Mouse (Mus musculus) CD8-positive naive resting alpha-beta T cell, adult 2 months (primary cell): ENCODE data around the gene Agbl3.

Source experiments
- DNase-seq, 2 experiments: peaks; one replicate each; pipeline ENCODE4 v3.0.0; 2022; ENCODE audit warnings: low read depth in 2 of 2, low spot score in 2 of 2

Agbl3 gene

DNA sequence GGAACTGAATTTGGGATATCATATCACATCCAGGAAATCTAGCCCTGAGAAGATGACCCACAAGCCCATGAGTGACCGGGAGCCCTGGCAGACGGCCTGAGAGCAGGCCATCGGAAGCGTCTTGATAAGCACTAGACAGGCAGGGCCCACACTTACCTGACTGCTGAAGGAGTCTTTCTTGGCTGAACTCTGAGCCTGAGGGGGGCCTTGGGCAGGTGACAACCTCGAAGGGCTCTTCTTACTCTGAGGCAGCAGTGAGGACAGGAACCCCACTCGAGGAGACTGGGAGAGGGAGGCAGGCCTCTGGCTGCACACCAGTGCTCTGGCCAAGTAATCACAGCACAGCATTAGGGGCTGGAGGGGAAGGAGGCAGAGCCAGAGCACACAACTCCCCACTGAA lies 124.1 kb downstream of the Agbl3 start:
- DNase-seq, result no peak

DNA sequence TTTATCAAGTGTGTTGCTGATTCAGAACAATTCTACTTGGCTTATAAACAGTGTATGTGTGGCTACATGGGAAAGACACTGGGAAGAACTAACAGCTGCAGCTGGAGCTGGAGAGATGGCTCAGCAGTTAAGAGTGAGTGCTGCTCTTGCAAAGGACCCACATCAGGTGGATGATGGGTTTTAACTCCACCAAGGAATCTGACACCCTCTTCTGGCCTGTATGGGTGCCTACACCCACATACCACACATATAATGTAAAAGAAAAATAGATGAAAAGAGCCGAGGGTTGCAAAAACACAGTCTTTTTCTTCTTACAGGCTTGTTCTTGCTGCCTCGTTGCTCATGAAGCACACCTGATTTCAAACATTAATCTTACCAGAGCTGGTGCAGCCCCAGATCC lies 125.9 kb downstream of the Agbl3 start:
- DNase-seq, result no peak

DNA sequence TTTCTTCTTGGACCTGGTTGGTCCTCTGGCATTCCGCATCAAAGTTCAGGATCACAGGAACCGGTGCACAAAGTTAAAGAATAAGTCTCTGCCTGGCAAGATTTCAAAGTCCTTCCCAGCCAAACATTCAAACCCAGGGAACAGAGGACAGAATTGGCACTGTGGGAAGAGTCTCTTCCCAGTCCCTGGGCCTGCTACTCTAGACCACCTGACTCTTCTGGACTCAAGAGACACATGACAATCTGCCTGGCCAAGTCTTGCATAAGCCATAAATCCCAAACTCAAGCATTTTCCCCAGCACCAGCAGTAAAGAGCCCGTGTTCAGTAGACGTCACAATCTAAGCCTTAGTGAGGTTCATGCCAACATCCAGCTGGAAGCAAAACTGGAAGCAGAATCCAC lies 126.4 kb downstream of the Agbl3 start:
- no peak for DNase-seq

DNA sequence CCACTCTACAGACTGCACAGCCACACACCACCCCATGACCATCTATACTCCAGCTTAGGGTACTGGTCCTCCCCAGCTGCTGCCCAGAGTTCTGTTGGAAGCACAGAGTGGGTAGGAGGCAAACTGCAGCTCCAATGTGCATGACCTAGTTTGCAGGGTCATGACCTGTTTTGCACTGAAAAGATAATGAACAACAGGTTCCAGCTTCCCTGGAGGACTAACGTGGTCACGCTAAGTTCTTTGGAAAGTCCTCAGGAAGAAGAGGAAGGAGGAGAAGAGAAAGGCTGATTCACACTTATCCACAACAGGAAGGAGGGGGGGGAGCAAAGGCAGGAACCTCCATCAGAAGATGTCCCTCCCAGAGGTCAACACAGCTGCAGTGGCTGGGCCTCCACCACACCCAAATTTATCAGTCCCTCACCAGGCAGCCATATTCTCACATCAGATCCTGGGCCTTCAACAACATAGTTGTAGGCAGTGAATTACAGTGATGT lies 126.9 kb downstream of the Agbl3 start:
- DNase-seq, result no peak

DNA sequence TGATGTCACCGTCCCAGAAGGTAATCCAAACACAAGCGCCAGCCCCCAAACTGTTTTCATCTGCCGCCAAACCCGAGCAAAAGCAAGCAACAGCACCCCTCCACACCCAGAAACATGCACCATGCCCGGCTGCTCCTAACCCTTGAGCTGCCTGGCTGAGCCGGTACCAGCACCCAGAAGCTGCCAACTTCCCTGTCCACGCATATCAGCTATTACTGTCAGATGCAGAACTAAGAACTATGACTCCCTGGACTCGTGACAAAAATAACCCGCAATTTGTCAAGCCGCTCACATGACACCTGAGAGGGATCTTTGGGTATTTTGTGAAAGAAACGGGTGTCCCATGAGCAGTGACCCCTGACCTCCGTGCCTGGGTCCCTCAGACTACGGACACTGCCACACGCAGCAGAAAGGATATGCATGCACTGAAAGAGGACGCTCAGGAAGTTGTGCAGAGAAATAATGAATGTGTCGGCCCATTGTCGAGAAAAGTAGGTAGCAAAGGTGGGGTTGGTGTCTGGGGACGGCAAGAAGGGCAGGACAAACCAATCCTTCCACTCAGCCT lies 127.5 kb downstream of the Agbl3 start:
- DNase-seq, result no peak
